Mouse (Mus musculus): Measurements from ENCODE around the gene Enpp4. TPM values are rescaled to one million over a fixed set of nuclear protein-coding genes. Genes with fewer than 3 reads are reported as not detected.

Enpp4 gene
- 3.0 and 5.4 TPM in 2 replicates for polyA plus RNA-seq (2014; fragmentation: Nextera tagmentation; extraction: Ambion mirVana)

DNA sequence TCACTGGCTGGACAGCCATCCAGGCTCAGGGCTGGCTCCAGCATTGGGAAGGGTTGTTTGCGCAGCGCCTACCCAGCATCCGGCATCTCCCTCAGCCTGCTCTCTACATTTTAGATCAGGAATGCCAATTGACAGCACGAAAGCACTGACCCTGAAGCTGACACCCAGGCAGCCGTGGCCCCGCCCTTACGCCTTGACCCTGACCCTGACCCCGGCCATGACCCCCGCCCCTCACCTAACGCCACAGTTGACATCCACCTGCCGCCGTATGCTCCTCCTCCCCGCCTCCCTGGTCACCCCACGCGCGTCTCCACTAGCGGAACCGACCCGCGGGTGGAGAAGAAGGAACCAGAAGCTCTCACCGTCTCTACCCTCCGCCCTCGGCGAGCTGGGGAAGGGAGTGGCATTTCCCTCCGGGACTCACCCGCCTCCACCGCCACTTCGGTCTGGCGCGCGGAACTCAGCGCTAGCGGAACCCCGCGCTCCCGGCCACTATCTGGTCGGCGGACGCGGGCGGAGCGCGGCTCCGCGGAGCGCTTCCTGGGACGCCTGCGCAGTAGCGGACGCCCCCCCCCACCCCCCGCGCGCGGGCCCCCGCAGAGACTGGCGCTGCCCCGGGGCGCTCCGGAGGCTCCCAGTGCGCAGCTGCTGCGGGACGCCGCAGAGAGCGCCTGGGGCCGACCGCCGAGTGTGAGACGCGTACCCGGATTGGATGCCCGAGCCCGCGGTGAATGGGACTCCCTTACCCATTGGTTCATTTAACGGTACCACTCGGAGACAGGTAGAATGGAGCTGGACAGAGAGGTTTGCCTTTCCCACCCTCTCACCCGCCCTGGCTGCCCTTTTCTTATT is at the start of gene Enpp4:
Gene Enpp4 (minus strand): TSS at position 523 of the 852 bp plus-strand sequence.
- H3K27ac ChIP-seq (ENCODE audit: low read depth, low read length), result no peak within 1 kb of the TSS
- H3K9me3 ChIP-seq (ENCODE audit: control insufficient read depth, low read length), result no peaks in the 10 kb centered on the region
- ATAC-seq (ENCODE audit: low FRiP score, low TSS enrichment), result peak; percentile 97
- under 1% methylated on average over 69 of the region's 76 CpGs for WGBS
- peak within 1 kb of the TSS; percentile 87 for H3K4me2 ChIP-seq (replicated peaks; ENCODE audit: low read depth, low read length)
- H3K4me1 ChIP-seq (ENCODE audit: control insufficient read depth, insufficient read depth, low read length), result no peaks in the 10 kb centered on the region
- H3K27me3 ChIP-seq (ENCODE audit: control insufficient read depth, insufficient read depth, low read length), result no peaks in the 10 kb centered on the region
- H3K9ac ChIP-seq (ENCODE audit: low read depth, low read length), result peak within 1 kb of the TSS; percentile 59
- H3K4me3 ChIP-seq (ENCODE audit: low read length), result peak within 1 kb of the TSS; percentile 67
- H3K36me3 ChIP-seq (ENCODE audit: control insufficient read depth, insufficient read depth, low read length), result no peaks in the 10 kb centered on the region

DNA sequence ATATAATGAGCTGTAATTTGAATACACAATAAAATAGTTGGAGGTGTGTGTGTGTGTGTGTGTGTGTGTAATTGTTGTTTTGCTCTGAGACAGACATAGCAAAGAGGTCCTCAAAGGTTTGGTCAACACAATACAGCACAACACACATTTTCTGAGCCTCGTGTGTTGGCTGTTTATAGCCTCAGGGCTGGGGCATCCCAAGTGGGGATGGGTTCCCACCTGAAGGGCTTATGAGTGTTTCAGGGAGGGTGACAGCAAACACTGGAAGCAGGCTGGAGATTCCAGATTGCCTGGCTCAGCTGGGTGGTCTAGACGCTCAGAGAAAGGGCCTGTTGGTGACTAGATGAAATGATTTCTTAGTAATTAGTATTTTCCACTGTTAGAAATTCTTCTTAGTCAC is 49.6 kb upstream of the Enpp4 start:
- no peak overlapping the region for H3K4me2 ChIP-seq (replicated peaks; ENCODE audit: low read depth, low read length)
- no peak overlapping the region for H3K4me3 ChIP-seq (ENCODE audit: low read length)
- H3K27me3 ChIP-seq (ENCODE audit: control insufficient read depth, insufficient read depth, low read length), result no peaks in the 10 kb centered on the region
- 65% methylated on average over 2 of the region's 2 CpGs for WGBS
- H3K27ac ChIP-seq (ENCODE audit: low read depth, low read length), result no peak overlapping the region
- no peaks in the 10 kb centered on the region for H3K4me1 ChIP-seq (ENCODE audit: control insufficient read depth, insufficient read depth, low read length)
- no peak for ATAC-seq (ENCODE audit: low FRiP score, low TSS enrichment)
- no peak overlapping the region for H3K9ac ChIP-seq (ENCODE audit: low read depth, low read length)
- H3K36me3 ChIP-seq (ENCODE audit: control insufficient read depth, insufficient read depth, low read length), result no peaks in the 10 kb centered on the region
- H3K9me3 ChIP-seq (ENCODE audit: control insufficient read depth, low read length), result no peaks in the 10 kb centered on the region

DNA sequence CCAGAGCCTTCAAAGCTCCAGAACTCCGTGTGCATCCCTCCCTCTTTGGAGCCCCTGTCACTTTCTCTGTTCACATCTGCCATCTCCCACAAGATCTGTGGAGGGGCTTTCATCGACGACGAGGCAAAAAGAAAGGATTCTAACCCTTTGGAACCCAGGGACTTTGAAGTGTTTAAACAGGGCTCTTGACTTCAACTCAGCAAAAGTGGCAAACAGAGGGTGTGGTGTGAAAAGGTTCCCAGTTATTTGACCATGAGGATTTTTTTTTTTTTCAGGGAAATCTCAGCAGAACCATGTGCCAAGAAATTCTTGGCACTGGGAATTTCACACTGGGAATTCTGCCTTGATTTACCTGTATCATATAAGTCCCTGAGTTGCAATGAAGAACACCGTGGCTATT is 48.3 kb upstream of the Enpp4 start:
- WGBS, result 42% methylated on average over 5 of the region's 5 CpGs
- H3K4me2 ChIP-seq (replicated peaks; ENCODE audit: low read depth, low read length), result no peak overlapping the region
- ATAC-seq (ENCODE audit: low FRiP score, low TSS enrichment), result no peak

DNA sequence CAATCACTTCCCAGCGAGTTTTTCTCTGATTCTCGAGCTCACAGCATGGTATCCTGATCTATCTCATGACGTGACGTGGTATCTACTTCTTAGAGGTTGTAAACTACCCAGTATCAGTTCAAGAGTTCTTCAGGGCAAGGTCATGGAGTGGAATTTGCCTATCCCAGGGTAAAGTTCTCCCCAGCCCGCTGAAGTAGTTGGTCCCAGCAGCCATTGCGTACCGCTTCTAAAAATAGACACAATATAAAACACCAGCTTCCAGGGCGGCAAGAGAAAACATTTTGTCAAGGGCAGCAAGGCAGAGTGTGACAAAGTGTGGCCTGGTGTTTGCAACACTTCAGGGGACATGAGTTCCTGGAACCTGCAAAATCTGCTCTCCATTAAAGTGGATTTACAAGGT is 46.3 kb upstream of the Enpp4 start:
- H3K4me3 ChIP-seq (ENCODE audit: low read length), result no peak overlapping the region
- H3K9ac ChIP-seq (ENCODE audit: low read depth, low read length), result no peak overlapping the region
- no peaks in the 10 kb centered on the region for H3K36me3 ChIP-seq (ENCODE audit: control insufficient read depth, insufficient read depth, low read length)
- no peak overlapping the region for H3K27ac ChIP-seq (ENCODE audit: low read depth, low read length)
- H3K27me3 ChIP-seq (ENCODE audit: control insufficient read depth, insufficient read depth, low read length), result no peaks in the 10 kb centered on the region
- H3K4me1 ChIP-seq (ENCODE audit: control insufficient read depth, insufficient read depth, low read length), result no peaks in the 10 kb centered on the region
- WGBS, result 72% methylated on average over 8 of the region's 8 CpGs
- H3K4me2 ChIP-seq (replicated peaks; ENCODE audit: low read depth, low read length), result no peak overlapping the region
- H3K9me3 ChIP-seq (ENCODE audit: control insufficient read depth, low read length), result no peaks in the 10 kb centered on the region
- ATAC-seq (ENCODE audit: low FRiP score, low TSS enrichment), result no peak

More for the DNA sequence above, 48.3 kb upstream of the Enpp4 start:
- H3K9ac ChIP-seq (ENCODE audit: low read depth, low read length), result no peak overlapping the region
- H3K4me1 ChIP-seq (ENCODE audit: control insufficient read depth, insufficient read depth, low read length), result no peaks in the 10 kb centered on the region
- H3K27ac ChIP-seq (ENCODE audit: low read depth, low read length), result no peak overlapping the region
- no peak overlapping the region for H3K4me3 ChIP-seq (ENCODE audit: low read length)
- H3K36me3 ChIP-seq (ENCODE audit: control insufficient read depth, insufficient read depth, low read length), result no peaks in the 10 kb centered on the region
- no peaks in the 10 kb centered on the region for H3K9me3 ChIP-seq (ENCODE audit: control insufficient read depth, low read length)
- no peaks in the 10 kb centered on the region for H3K27me3 ChIP-seq (ENCODE audit: control insufficient read depth, insufficient read depth, low read length)

DNA sequence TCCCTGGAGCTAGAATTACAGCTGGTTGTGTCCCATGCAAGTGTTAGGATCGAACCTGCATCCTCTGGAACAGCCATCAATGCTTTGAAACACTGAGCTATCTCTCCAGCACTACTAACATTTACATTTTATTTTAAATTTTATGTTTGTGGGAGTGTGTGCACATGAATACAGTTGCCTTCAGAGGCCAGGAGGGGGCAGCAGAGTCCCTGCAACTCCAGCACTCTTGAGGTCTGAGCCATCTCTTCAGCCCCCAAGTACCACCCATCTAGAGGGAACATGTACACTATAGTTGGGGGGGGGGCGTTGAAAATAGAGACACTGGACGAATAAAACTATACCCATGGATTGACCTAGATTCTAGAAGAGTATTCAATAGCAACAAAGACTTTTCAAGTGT is 45.5 kb upstream of the Enpp4 start:
- ATAC-seq (ENCODE audit: low FRiP score, low TSS enrichment), result no peak
- H3K27ac ChIP-seq (ENCODE audit: low read depth, low read length), result no peak overlapping the region
- H3K4me3 ChIP-seq (ENCODE audit: low read length), result no peak overlapping the region
- H3K9me3 ChIP-seq (ENCODE audit: control insufficient read depth, low read length), result no peaks in the 10 kb centered on the region
- no peaks in the 10 kb centered on the region for H3K27me3 ChIP-seq (ENCODE audit: control insufficient read depth, insufficient read depth, low read length)
- H3K4me2 ChIP-seq (replicated peaks; ENCODE audit: low read depth, low read length), result no peak overlapping the region
- H3K36me3 ChIP-seq (ENCODE audit: control insufficient read depth, insufficient read depth, low read length), result no peaks in the 10 kb centered on the region
- H3K9ac ChIP-seq (ENCODE audit: low read depth, low read length), result no peak overlapping the region
- 75% methylated on average over 3 of the region's 3 CpGs for WGBS
- no peaks in the 10 kb centered on the region for H3K4me1 ChIP-seq (ENCODE audit: control insufficient read depth, insufficient read depth, low read length)

DNA sequence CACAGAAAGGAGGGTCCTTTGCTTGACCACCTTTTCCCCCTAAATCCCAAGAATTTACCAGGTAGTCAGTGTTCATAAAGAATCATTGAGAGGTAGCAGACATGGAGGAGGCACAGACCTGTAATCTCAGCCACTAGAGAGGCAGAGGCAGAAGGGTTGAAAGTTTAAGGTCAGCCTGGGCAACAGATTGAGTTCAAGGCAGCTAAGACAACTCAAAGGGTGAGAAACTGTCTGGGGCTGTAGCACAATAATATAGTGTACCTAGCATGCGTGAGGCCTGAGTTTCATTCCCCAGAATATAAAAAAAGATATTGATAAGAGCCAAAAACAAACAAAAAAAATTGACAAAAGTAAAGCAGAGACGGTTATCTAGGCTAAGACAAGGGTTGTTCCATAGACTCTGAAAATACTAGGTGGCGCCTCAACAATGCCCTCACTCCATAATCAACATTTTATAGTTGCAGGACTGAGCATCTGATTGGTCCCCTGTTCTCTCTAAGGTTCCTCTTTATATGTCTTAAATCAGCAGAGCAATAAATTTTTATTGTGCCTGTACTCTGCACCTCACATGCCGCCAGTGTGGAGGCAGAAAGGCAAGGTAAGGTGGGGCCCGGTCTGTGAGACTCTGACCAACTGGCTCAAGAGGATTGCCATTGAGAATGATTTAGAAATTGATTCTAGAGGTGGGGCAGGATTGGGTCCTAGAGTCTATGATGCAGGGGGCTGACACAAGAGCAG is 42.7 kb upstream of the Enpp4 start:
- Histone ChIP-seq H3K4me1 (ENCODE audit: control insufficient read depth, insufficient read depth, low read length) (no peaks in the 10 kb centered on the region), H3K4me2 (replicated peaks; ENCODE audit: low read depth, low read length) (no peak overlapping the region), H3K4me3 (ENCODE audit: low read length) (no peak overlapping the region), H3K27ac (ENCODE audit: low read depth, low read length) (no peak overlapping the region), H3K9me3 (ENCODE audit: control insufficient read depth, low read length) (no peaks in the 10 kb centered on the region), H3K36me3 (ENCODE audit: control insufficient read depth, insufficient read depth, low read length) (no peaks in the 10 kb centered on the region), H3K27me3 (ENCODE audit: control insufficient read depth, insufficient read depth, low read length) (no peaks in the 10 kb centered on the region), H3K9ac (ENCODE audit: low read depth, low read length) (no peak overlapping the region)
- no peak for ATAC-seq (ENCODE audit: low FRiP score, low TSS enrichment)
- 82% methylated on average over 5 of the region's 5 CpGs for WGBS

DNA sequence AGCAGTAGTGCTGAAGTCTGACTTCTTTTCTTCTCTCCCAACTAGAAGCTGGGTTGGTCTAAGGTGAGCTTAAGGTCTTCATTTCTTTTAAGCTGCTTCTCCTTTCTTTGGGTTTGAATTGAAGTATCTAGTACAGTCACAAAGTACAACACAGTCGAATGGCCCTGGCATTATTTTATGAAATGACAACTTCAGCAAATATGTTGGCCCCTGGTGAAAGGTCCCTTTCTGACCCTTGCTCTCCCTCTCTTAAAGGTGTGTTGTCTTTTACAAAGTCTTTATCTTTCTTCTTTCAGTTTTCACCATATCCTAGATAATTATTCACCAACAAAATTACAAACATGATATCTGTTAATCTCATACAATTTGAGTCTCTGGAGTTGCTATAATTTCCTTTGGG is 40.2 kb upstream of the Enpp4 start:
- no peaks in the 10 kb centered on the region for H3K27me3 ChIP-seq (ENCODE audit: control insufficient read depth, insufficient read depth, low read length)
- H3K27ac ChIP-seq (ENCODE audit: low read depth, low read length), result no peak overlapping the region
- H3K9me3 ChIP-seq (ENCODE audit: control insufficient read depth, low read length), result no peaks in the 10 kb centered on the region
- no peaks in the 10 kb centered on the region for H3K4me1 ChIP-seq (ENCODE audit: control insufficient read depth, insufficient read depth, low read length)
- H3K9ac ChIP-seq (ENCODE audit: low read depth, low read length), result no peak overlapping the region
- H3K4me2 ChIP-seq (replicated peaks; ENCODE audit: low read depth, low read length), result no peak overlapping the region
- ATAC-seq (ENCODE audit: low FRiP score, low TSS enrichment), result no peak
- H3K4me3 ChIP-seq (ENCODE audit: low read length), result no peak overlapping the region
- H3K36me3 ChIP-seq (ENCODE audit: control insufficient read depth, insufficient read depth, low read length), result no peaks in the 10 kb centered on the region
- WGBS, result 88% methylated on average over 1 of the region's 1 CpGs

DNA sequence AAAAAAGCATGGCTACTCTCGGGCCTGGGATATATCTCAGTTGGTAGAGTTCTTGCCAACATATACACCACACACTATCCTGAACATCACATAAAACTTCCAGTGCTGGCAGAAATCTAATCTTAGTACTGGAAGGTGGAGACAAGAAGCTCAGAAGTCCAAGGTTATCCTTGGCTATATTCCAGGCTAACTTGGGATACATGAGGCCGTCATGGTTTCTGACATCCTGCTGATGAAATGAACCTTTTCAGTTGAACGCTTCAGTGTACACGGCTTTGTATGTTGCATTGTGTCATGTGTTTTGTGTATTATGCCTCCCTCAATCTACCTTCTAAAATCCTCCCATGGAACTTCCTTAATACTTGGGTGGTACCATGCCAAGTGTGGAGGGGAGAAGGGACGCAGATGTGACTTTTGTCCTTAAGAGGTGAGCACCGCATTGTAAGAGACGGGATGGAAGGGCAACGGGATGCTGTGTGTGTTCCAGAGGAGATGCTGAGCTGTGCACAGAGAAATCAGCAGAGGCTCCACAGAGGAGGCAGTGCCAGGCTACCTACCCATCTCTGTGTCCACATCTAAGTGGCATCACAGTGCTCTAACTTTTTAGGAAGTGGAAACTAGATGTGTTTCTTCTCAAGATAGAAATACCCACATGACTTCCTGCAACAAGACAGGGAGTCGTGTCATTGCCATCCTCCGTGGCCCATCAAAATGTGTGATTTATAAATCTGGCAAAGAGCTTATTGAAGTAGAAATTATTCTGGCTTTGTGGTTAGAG is 31.4 kb upstream of the Enpp4 start:
- no peak overlapping the region for H3K27ac ChIP-seq (ENCODE audit: low read depth, low read length)
- H3K4me1 ChIP-seq (ENCODE audit: control insufficient read depth, insufficient read depth, low read length), result 0 out of 2 replicates have a peak, but pooled peaks cover 2% of the 10 kb centered on the region
- no peak overlapping the region for H3K4me2 ChIP-seq (replicated peaks; ENCODE audit: low read depth, low read length)
- H3K9ac ChIP-seq (ENCODE audit: low read depth, low read length), result no peak overlapping the region
- no peaks in the 10 kb centered on the region for H3K36me3 ChIP-seq (ENCODE audit: control insufficient read depth, insufficient read depth, low read length)
- no peaks in the 10 kb centered on the region for H3K9me3 ChIP-seq (ENCODE audit: control insufficient read depth, low read length)
- no peaks in the 10 kb centered on the region for H3K27me3 ChIP-seq (ENCODE audit: control insufficient read depth, insufficient read depth, low read length)
- WGBS, result 79% methylated on average over 10 of the region's 10 CpGs
- H3K4me3 ChIP-seq (ENCODE audit: low read length), result no peak overlapping the region
- ATAC-seq (ENCODE audit: low FRiP score, low TSS enrichment), result no peak
